Mouse (Mus musculus): ENCODE measurements around the gene Kcnma1.

- TF ChIP-seq POLR2A (IDR thresholded peaks at IDR 0.05; ENCODE audit: low read depth, low read length) (no peak), CTCF (conservative IDR thresholded peaks at IDR 0.05; ENCODE audit: insufficient read depth, insufficient read length, low read depth, low read length) (no peak)
These were observed 308.6 kb downstream of the Kcnma1 start for GRCm38 (mm10) chr14:23705647-23706046.
